Mouse (Mus musculus) olfactory bulb, adult 2 months (tissue): Measurements from ENCODE around the gene Cecr2. TPM values are rescaled to one million over a fixed set of nuclear protein-coding genes. Genes with fewer than 3 reads are reported as not detected.
"Not testable (repeated sequence)": the region's sequence is repeated elsewhere in the genome, so short reads cannot be mapped to it uniquely, and the experiment has no call there.

Experiments
- H3K27ac ChIP-seq: fragments of 200-500 bp; 2 replicates; pipeline ENCODE4 v1.5.1; 2012; ENCODE audit warnings: low read depth, low read length; ENCODE audit not compliant: insufficient read depth
- H3K4me1 ChIP-seq: fragments of 200-500 bp; 2 replicates; pipeline ENCODE4 v1.6.1; 2012; ENCODE audit warnings: low read length; ENCODE audit not compliant: control insufficient read depth, insufficient read depth
- H3K4me3 ChIP-seq: fragments of 200-500 bp; 2 replicates; pipeline ENCODE4 v1.5.1; 2012; ENCODE audit warnings: mild to moderate bottlenecking, low read depth, low read length, moderate library complexity; ENCODE audit not compliant: insufficient read depth
- CTCF ChIP-seq: fragments of 200-500 bp; IDR thresholded peaks from 2 replicates; pipeline ENCODE4 v1.5.1; 2012; ENCODE audit warnings: low read depth, mild to moderate bottlenecking, low read length, moderate library complexity; ENCODE audit not compliant: insufficient read depth
- POLR2A ChIP-seq: fragments of 200-500 bp; IDR thresholded peaks from 2 replicates; pipeline ENCODE4 v1.6.1; 2012; ENCODE audit warnings: mild to moderate bottlenecking, low read depth, low read length, moderate library complexity; ENCODE audit not compliant: insufficient read depth
- WGBS: fragments of 180-500 bp; shearing (Covaris S2); methylation state at CpG from one replicate; pipeline ENCODE4 v1.1.7; 2018; 5-methylcytosine and 5-hydroxymethylcytosine counted together
- polyA plus RNA-seq: library from polyadenylated mRNA; stranded (reverse); fragments of >200 nt; gene quantifications from 2 replicates; pipeline ENCODE4 v1.2.4, GENCODE M21; 2012; ENCODE audit warnings: low replicate concordance; ENCODE audit not compliant: missing spikeins, insufficient read depth, insufficient read length

Gene Cecr2
- polyA plus RNA-seq, 1 experiment: not detected

GRCm38 (mm10) chr6:120796111-120796510 lies 129.9 kb downstream of the Cecr2 start:
- H3K4me3 ChIP-seq: no peak overlapping the region
- TF ChIP-seq POLR2A: no peak
- TF ChIP-seq CTCF: no peak
- 76% methylated on average over 2 of the region's 2 CpGs for WGBS
- H3K27ac ChIP-seq: no peak overlapping the region
- peaks cover 4% of the 10 kb centered on the region for H3K4me1 ChIP-seq

GRCm38 (mm10) chr6:120798019-120798418 lies 131.8 kb downstream of the Cecr2 start:
- H3K27ac ChIP-seq: peak overlapping the region; percentile 2; the same call in 1 of the 2 replicates

GRCm38 (mm10) chr6:120798905-120799304 lies 132.7 kb downstream of the Cecr2 start:
- peaks cover 4% of the 10 kb centered on the region for H3K4me1 ChIP-seq
- no peak for TF ChIP-seq CTCF
- TF ChIP-seq POLR2A: no peak
- no peak overlapping the region for H3K4me3 ChIP-seq
- no peak overlapping the region for H3K27ac ChIP-seq
- 92% methylated on average over 4 of the region's 4 CpGs for WGBS

More at GRCm38 (mm10) chr6:120798019-120798418, 131.8 kb downstream of the Cecr2 start:
- TF ChIP-seq CTCF (no peak), POLR2A (no peak)
- WGBS: 57% methylated on average over 7 of the region's 7 CpGs
- H3K4me1 ChIP-seq: peaks cover 4% of the 10 kb centered on the region
- H3K4me3 ChIP-seq: no peak overlapping the region

- TF ChIP-seq POLR2A: no peak
- no peak for TF ChIP-seq CTCF
- H3K4me1 ChIP-seq: peaks cover 4% of the 10 kb centered on the region
- WGBS: 72% methylated on average over 4 of the region's 4 CpGs
- H3K27ac ChIP-seq: no peak overlapping the region
- H3K4me3 ChIP-seq: no peak overlapping the region
Measured at GRCm38 (mm10) chr6:120799581-120800041, 133.4 kb downstream of the Cecr2 start.

- H3K4me1 ChIP-seq: no peaks in the 10 kb centered on the region
- no peak for TF ChIP-seq POLR2A
- WGBS: 71% methylated on average over 5 of the region's 5 CpGs
- no peak overlapping the region for H3K27ac ChIP-seq
- no peak overlapping the region for H3K4me3 ChIP-seq
Measured at GRCm38 (mm10) chr6:120806999-120807737, 141.0 kb downstream of the Cecr2 start.

- Histone ChIP-seq H3K4me3 (no peak overlapping the region), H3K4me1 (no peaks in the 10 kb centered on the region), H3K27ac (no peak overlapping the region)
- 91% methylated on average over 4 of the region's 4 CpGs for WGBS
- TF ChIP-seq CTCF (no peak), POLR2A (no peak)
Measured at GRCm38 (mm10) chr6:120807738-120808081, 141.5 kb downstream of the Cecr2 start.

GRCm38 (mm10) chr6:120811999-120812398 lies 145.8 kb downstream of the Cecr2 start:
- not testable (repeated sequence) for H3K27ac ChIP-seq, H3K4me3 ChIP-seq, H3K4me1 ChIP-seq
- WGBS: 84% methylated on average over 10 of the region's 10 CpGs

GRCm38 (mm10) chr6:120819294-120819693 lies 153.1 kb downstream of the Cecr2 start:
- Histone ChIP-seq H3K27ac (no peak overlapping the region), H3K4me3 (no peak overlapping the region), H3K4me1 (peaks cover 6% of the 10 kb centered on the region; the same call in 1 of the 2 replicates)
- 88% methylated on average over 2 of the region's 2 CpGs for WGBS
- TF ChIP-seq POLR2A (no peak), CTCF (no peak)

- H3K4me1 ChIP-seq: peaks cover 6% of the 10 kb centered on the region; the same call in 1 of the 2 replicates
- no peak overlapping the region for H3K4me3 ChIP-seq
- no peak for TF ChIP-seq CTCF
- TF ChIP-seq POLR2A: no peak
- no peak overlapping the region for H3K27ac ChIP-seq
- 45% methylated on average over 5 of the region's 5 CpGs for WGBS
Measured at GRCm38 (mm10) chr6:120820144-120820543, 154.0 kb downstream of the Cecr2 start.

Other genes with a start within 250 kb of the Cecr2 start
- 39.1 TPM in 1 of 2 replicates, not detected in the other for gene Il17ra, start 203.1 kb upstream of the Cecr2 start, polyA plus RNA-seq
- gene Tmem121b, start 172.6 kb upstream of the Cecr2 start, polyA plus RNA-seq: not detected in 2 replicates
- not detected in 2 replicates for gene Hdhd5, start 135.1 kb upstream of the Cecr2 start, polyA plus RNA-seq
- gene Slc25a18, start 107.2 kb downstream of the Cecr2 start, polyA plus RNA-seq: not detected in 2 replicates
- gene Atp6v1e1, start 156.4 kb downstream of the Cecr2 start, polyA plus RNA-seq: not detected in 2 replicates
- not detected in 2 replicates for gene Bcl2l13, start 169.8 kb downstream of the Cecr2 start, polyA plus RNA-seq